Mouse (Mus musculus) neural tube, embryonic 12.5 days (tissue): ENCODE data around the gene 3110040M04Rik. TPM values are rescaled to one million over a fixed set of nuclear protein-coding genes. Genes with fewer than 3 reads are reported as not detected.
A peak's percentile ranks its signal among the peaks of the same experiment; 100 is the strongest.
"Not testable (repeated sequence)": the region's sequence is repeated elsewhere in the genome, so short reads cannot be mapped to it uniquely, and the experiment has no call there.

Experiments
- ATAC-seq: fragments of 200-750 bp; cut with Nextera tagmentation; 2 replicates; pipeline ENCODE4 v1.8.0; 2017; ENCODE audit warnings: low read depth, mild to moderate bottlenecking, moderate TSS enrichment, moderate library complexity; ENCODE audit not compliant: low FRiP score
- H3K27ac ChIP-seq: fragments of 300-500 bp; sonication (generic); 2 replicates; pipeline ENCODE4 v1.5.1; 2016
- H3K27me3 ChIP-seq: fragments of 300-500 bp; sonication (generic); replicated peaks from 2 replicates; pipeline ENCODE4 v1.6.1; 2016; ENCODE audit warnings: mild to moderate bottlenecking
- H3K36me3 ChIP-seq: fragments of 300-500 bp; sonication (generic); 2 replicates; pipeline ENCODE4 v1.6.1; 2016; ENCODE audit warnings: mild to moderate bottlenecking
- H3K4me1 ChIP-seq: fragments of 300-500 bp; sonication (generic); 2 replicates; pipeline ENCODE4 v1.6.1; 2016
- H3K4me2 ChIP-seq: fragments of 300-500 bp; sonication (generic); replicated peaks from 2 replicates; pipeline ENCODE4 v1.6.1; 2016; ENCODE audit warnings: mild to moderate bottlenecking
- H3K4me3 ChIP-seq: fragments of 300-500 bp; sonication (generic); 2 replicates; pipeline ENCODE4 v1.5.1; 2016
- H3K9ac ChIP-seq: fragments of 300-500 bp; sonication (generic); 2 replicates; pipeline ENCODE4 v1.6.1; 2016; ENCODE audit warnings: mild to moderate bottlenecking
- H3K9me3 ChIP-seq: fragments of 300-500 bp; sonication (generic); 2 replicates; pipeline ENCODE4 v1.6.1; 2016; ENCODE audit warnings: mild to moderate bottlenecking
- WGBS: fragments of 180-500 bp; shearing (Covaris S2); methylation state at CpG from one replicate; pipeline ENCODE4 v1.1.7; 2016; 5-methylcytosine and 5-hydroxymethylcytosine counted together
- polyA plus RNA-seq: library from polyadenylated mRNA; unstranded; fragments of >200 nt; fragmentation: Nextera tagmentation; extraction: Ambion mirVana; gene quantifications from 2 replicates; pipeline ENCODE4 v1.2.1, GENCODE M21; 2016

Gene 3110040M04Rik
- polyA plus RNA-seq, 1 experiment from 2014 or later, result not detected

DNA sequence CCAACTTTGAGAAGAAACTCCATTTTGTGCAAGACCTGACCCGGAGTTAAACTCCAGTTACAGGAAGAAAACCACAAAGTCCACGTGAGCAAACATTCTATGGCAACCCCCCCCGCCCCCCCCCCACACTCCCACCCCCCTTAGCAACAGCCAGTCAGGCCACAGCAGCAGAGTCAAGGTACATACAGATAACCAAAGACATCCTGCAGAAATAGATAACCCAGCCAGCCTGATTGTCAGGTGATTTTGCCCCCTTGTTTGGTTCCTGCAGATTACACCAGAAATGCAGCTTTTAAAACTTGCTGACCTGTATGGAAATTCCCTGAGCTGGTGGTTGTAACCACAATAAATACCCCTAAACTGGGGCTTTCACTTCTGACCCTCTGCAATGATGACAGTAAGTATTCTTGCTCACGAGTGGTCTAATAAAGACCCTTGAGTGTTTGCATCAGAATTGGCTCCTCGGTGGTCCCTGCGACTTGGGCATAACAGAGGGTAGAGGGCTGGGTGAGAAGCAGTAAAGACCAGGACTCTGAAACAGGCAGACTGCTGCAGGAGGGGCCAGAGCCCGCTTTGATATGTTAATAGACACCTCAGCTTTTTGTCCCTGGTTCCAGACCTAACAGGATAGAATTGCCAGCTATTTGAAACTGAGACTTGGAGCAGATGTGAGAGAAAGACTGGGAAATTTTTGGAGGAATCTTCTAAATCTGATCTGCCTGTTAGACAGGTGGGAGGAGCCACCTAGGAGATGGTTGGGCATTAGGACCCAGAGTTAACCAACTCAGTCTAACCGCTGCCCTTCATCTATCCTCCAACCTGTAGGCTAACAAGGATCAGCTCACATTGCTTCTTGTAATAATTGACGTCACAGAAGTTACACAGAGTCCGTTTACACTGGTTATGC lies 26.6 kb upstream of the 3110040M04Rik start:
- ATAC-seq, result peak; percentile 74
- Histone ChIP-seq H3K9ac (no peak overlapping the region), H3K27ac (no peak overlapping the region), H3K4me3 (no peak overlapping the region), H3K27me3 (no peaks in the 10 kb centered on the region), H3K4me1 (peaks cover 14% of the 10 kb centered on the region; the same call in 1 of the 2 replicates), H3K4me2 (peak overlapping the region; percentile 49), H3K36me3 (no peaks in the 10 kb centered on the region), H3K9me3 (no peaks in the 10 kb centered on the region)
- WGBS, result 6% methylated on average over 10 of the region's 10 CpGs

DNA sequence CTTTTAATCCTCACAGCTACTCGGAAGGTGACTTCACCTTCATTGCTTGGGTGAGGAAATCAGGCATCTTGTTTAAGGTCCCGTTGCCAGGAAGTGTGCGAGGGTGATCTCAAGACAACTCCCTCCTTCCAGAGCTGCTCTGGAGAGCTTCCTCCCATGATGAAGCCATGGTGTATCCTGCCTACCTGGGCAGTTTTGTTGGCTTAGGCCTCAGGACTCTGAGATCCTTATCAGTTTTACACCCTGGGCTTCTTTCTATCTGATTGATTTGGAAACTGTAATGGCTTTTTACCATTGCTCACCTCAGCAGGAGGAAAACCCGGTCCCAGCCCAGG lies 26.0 kb upstream of the 3110040M04Rik start:
- H3K4me1 ChIP-seq, result peaks cover 14% of the 10 kb centered on the region; the same call in 1 of the 2 replicates
- 4% methylated on average over 4 of the region's 4 CpGs for WGBS
- H3K4me2 ChIP-seq, result peak overlapping the region; percentile 49
- no peak overlapping the region for H3K27ac ChIP-seq
- H3K36me3 ChIP-seq, result no peaks in the 10 kb centered on the region
- no peaks in the 10 kb centered on the region for H3K9me3 ChIP-seq
- peak; percentile 18; the same call in 1 of the 2 replicates for ATAC-seq
- no peaks in the 10 kb centered on the region for H3K27me3 ChIP-seq
- H3K9ac ChIP-seq, result no peak overlapping the region
- H3K4me3 ChIP-seq, result no peak overlapping the region

DNA sequence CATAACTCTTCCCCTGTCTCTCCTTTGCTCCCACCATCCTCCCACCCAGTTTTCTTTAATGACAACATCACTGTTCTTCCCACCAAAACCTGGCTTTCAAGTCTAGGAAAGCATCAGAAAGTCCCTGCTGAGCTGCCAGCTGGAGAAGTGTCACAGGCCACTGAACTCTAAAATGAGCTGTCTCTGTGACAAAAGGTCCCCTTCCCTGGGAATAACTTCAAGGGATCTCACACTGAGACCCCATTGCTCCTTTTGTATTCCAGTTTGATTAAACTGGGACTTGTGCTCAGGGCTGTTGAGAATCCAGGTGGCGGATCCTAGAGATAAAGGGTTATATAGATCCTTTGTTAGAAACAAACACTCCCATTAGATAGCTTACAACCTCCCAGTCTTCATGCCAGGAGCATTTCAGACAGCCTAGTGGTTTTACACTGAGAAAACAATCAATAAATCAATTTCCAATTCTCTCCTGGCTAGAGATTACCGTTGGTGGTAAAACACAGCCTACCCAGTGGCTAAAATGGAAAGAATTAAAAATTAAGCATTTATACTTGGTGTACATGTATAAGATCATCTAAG lies 25.3 kb upstream of the 3110040M04Rik start:
- peaks cover 14% of the 10 kb centered on the region; the same call in 1 of the 2 replicates for H3K4me1 ChIP-seq
- H3K36me3 ChIP-seq, result no peaks in the 10 kb centered on the region
- H3K27me3 ChIP-seq, result no peaks in the 10 kb centered on the region
- no peak overlapping the region for H3K4me2 ChIP-seq
- H3K27ac ChIP-seq, result peak overlapping the region; percentile 26; the same call in 1 of the 2 replicates
- H3K4me3 ChIP-seq, result no peak overlapping the region
- peak; percentile 49 for ATAC-seq
- WGBS, result 8% methylated on average over 2 of the region's 2 CpGs
- H3K9ac ChIP-seq, result no peak overlapping the region
- H3K9me3 ChIP-seq, result no peaks in the 10 kb centered on the region

DNA sequence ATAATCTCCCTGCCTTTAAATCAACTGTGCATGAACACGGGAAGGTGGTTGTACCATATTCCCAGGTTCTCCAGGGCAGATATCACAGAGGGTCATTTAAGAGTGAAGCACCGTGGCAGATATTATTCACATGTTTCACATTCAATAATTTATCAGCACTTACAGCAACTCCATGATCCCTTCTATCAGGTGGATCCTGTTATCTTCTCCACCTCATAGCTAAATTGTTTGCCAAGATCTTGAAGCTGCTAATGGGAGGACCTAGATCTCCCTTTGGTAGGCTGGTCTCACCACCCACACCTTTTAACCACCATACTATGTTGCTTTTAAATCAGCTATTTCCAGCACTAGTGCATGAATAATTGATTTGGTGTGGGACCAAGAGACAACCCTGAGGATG lies 23.8 kb upstream of the 3110040M04Rik start:
- H3K9ac ChIP-seq, result no peak overlapping the region
- H3K4me2 ChIP-seq, result no peak overlapping the region
- no peak overlapping the region for H3K4me3 ChIP-seq
- no peaks in the 10 kb centered on the region for H3K9me3 ChIP-seq
- H3K36me3 ChIP-seq, result no peaks in the 10 kb centered on the region
- no peak overlapping the region for H3K27ac ChIP-seq
- WGBS, result 81% methylated on average over 2 of the region's 2 CpGs
- ATAC-seq, result no peak
- H3K4me1 ChIP-seq, result peaks cover 14% of the 10 kb centered on the region; the same call in 1 of the 2 replicates
- no peaks in the 10 kb centered on the region for H3K27me3 ChIP-seq

DNA sequence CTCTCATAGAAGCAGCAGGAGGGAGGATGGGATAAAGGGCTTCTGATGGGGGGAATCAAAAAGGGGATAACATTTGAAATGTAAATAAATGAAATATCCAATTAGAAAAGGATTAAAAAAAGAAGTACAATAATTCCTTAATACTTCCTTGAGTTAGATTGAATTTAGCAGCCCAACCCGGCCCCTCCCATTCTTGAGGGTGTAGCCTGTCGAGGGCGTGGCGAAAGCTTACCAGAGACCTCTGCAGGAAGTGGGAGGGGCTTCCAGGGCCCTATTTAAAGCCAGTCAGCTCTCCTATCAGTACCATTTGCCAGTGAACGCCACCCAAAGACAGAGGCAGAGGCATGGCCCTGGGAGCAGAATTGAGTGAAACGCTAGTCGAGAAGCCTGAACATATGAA lies 21.7 kb upstream of the 3110040M04Rik start, which contains the start of gene Gm47985:
Gm47985 (plus strand) TSS at position 272 of the 400 bp plus-strand sequence.
- H3K27ac ChIP-seq, H3K27me3 ChIP-seq, H3K9me3 ChIP-seq, H3K4me1 ChIP-seq, H3K36me3 ChIP-seq, H3K9ac ChIP-seq, H3K4me2 ChIP-seq, H3K4me3 ChIP-seq, ATAC-seq: not testable (repeated sequence)
- 100% methylated on average over 1 of the region's 7 CpGs for WGBS

DNA sequence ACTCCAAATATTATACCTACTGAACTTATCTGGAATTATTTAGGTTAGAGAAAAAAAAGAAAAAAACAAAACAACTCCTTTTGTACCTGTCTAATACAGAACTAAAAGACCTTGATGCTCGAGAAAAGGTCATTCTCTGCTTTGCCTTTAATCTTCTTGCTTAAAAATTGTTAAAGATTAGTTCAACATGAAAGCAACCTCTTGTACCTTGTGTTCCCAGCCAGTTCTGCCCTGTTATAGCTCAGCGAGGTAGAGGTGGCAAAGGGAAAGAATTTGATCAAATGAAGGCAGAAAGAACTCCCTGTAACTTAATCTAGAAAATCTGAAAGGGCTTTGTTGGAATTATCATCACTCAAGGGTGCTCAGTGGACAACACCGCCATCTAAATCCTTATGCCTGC lies 17.7 kb upstream of the 3110040M04Rik start:
- not testable (repeated sequence) for H3K4me3 ChIP-seq, H3K27me3 ChIP-seq, H3K36me3 ChIP-seq, H3K9me3 ChIP-seq, H3K4me1 ChIP-seq, H3K4me2 ChIP-seq, H3K9ac ChIP-seq, ATAC-seq, H3K27ac ChIP-seq
- WGBS, result 86% methylated on average over 3 of the region's 3 CpGs

DNA sequence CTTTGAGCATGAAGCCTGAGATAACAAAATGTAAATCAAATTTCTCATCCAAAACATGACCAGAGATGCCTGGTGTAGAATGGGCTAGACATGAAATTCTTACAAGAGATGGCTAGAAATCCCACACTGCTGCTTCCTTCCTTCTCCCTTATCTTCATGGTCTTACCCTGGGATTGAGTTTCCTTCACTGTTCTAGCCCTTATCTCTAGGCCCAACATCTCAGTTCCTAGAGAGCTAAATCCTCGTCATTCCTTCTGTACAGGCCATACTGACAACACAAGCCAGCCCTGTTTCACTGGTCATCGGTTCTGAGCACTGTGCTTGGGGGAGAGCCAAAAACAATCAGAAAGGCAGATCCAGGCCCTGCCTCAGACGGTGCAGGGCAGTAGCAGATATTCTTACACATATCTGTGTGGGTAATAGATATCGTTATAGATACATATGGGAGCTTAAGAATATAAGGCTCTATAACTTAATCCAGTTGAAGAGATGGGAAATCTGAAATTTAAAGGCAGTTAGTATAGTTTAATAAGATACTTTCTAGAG lies 17.0 kb upstream of the 3110040M04Rik start:
- not testable (repeated sequence) for H3K36me3 ChIP-seq, H3K4me3 ChIP-seq, ATAC-seq, H3K9me3 ChIP-seq, H3K9ac ChIP-seq, H3K27ac ChIP-seq, H3K27me3 ChIP-seq, H3K4me1 ChIP-seq, H3K4me2 ChIP-seq
- 94% methylated on average over 4 of the region's 4 CpGs for WGBS

DNA sequence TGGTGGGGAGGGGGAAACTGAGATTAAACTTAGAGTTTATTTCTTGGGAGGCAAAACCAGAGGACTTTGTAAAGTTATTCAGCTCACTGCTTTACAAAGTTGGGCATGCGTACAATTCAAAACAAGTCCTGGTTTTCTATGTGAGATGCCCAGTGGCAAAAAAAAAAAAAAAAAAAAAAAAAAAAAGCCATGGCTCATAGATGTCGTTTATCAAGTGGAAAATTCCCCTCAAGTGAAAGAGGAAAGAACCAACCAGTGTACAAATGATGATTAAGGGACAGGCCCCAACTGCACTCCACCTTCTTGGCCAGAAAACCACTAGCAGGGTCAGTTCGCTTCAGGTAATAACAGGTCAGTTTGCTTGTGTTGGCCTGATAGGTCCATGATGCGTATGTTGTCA lies 15.5 kb upstream of the 3110040M04Rik start:
- no peaks in the 10 kb centered on the region for H3K36me3 ChIP-seq
- no peak for ATAC-seq
- no peak overlapping the region for H3K9ac ChIP-seq
- H3K4me1 ChIP-seq, result no peaks in the 10 kb centered on the region
- no peak overlapping the region for H3K4me3 ChIP-seq
- H3K27ac ChIP-seq, result no peak overlapping the region
- 89% methylated on average over 4 of the region's 4 CpGs for WGBS
- no peaks in the 10 kb centered on the region for H3K9me3 ChIP-seq
- H3K4me2 ChIP-seq, result no peak overlapping the region
- H3K27me3 ChIP-seq, result no peaks in the 10 kb centered on the region

DNA sequence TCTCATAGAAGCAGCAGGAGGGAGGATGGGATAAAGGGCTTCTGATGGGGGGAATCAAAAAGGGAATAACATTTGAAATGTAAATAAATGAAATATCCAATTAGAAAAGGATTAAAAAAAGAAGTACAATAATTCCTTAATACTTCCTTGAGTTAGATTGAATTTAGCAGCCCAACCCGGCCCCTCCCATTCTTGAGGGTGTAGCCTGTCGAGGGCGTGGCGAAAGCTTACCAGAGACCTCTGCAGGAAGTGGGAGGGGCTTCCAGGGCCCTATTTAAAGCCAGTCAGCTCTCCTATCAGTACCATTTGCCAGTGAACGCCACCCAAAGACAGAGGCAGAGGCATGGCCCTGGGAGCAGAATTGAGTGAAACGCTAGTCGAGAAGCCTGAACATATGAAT lies 11.8 kb upstream of the 3110040M04Rik start, which contains the start of gene Gm8947:
Gm8947 (plus strand) TSS at position 302 of the 400 bp plus-strand sequence.
- H3K27me3 ChIP-seq, H3K36me3 ChIP-seq, H3K27ac ChIP-seq, H3K4me2 ChIP-seq, H3K9me3 ChIP-seq, H3K4me1 ChIP-seq, H3K9ac ChIP-seq, ATAC-seq, H3K4me3 ChIP-seq: not testable (repeated sequence)
- WGBS, result 100% methylated on average over 2 of the region's 7 CpGs

DNA sequence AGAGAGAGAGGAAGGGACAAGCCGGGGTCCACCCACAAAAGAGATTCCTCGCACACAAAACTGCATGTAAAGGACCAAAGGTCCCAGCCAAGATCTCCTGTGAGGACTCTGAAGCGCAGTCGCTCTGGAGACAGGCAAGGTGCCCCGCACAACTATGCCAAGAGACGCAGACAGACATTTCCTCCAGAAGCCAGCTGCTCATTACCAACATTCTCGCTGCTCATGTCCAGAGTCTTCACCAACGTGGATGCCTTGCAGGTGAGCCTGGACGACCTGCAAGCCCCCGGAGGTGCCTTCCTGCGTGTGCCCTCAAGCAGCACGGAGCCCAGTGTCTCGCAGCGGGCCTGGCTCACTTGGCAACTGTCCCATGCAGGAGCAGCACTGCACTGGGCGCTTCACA lies 11.2 kb upstream of the 3110040M04Rik start:
- H3K4me3 ChIP-seq, H3K27me3 ChIP-seq, H3K4me1 ChIP-seq, H3K36me3 ChIP-seq, ATAC-seq, H3K9me3 ChIP-seq, H3K4me2 ChIP-seq, H3K9ac ChIP-seq, H3K27ac ChIP-seq: not testable (repeated sequence)
- WGBS, result 94% methylated on average over 15 of the region's 15 CpGs

DNA sequence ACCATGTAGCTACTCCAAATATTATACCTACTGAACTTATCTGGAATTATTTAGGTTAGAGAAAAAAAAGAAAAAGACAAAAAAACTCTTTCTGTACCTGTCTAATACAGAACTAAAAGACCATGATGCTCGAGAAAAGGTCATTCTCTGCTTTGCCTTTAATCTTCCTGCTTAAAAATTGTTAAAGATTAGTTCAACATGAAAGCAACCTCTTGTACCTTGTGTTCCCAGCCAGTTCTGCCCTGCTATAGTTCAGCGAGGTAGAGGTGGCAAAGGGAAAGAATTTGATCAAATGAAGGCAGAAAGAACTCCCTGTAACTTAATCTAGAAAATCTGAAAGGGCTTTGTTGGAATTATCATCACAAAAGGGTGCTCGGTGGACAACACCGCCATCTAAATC lies 7.9 kb upstream of the 3110040M04Rik start:
- 71% methylated on average over 4 of the region's 4 CpGs for WGBS
- not testable (repeated sequence) for ATAC-seq

DNA sequence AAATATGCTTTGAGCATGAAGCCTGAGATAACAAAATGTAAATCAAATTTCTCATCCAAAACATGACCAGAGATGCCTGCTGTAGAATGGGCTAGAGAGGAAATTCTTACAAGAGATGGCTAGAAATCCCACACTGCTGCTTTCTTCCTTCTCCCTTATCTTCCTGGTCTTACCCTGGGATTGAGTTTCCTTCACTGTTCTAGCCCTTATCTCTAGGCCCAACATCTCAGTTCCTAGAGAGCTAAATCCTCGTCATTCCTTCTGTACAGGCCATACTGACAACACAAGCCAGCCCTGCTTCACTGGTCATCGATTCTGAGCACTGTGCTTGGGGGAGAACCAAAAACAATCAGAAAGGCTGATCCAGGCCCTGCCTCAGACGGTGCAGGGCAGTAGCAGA lies 7.2 kb upstream of the 3110040M04Rik start:
- not testable (repeated sequence) for H3K4me3 ChIP-seq, H3K36me3 ChIP-seq, ATAC-seq, H3K4me1 ChIP-seq, H3K4me2 ChIP-seq, H3K27ac ChIP-seq, H3K9me3 ChIP-seq, H3K27me3 ChIP-seq, H3K9ac ChIP-seq
- 93% methylated on average over 3 of the region's 3 CpGs for WGBS

More for the DNA sequence above, 7.9 kb upstream of the 3110040M04Rik start:
- H3K4me1 ChIP-seq, H3K9ac ChIP-seq, H3K27me3 ChIP-seq, H3K4me2 ChIP-seq, H3K4me3 ChIP-seq, H3K27ac ChIP-seq, H3K9me3 ChIP-seq, H3K36me3 ChIP-seq: not testable (repeated sequence)
